Mouse (Mus musculus): ENCODE data around the gene Pla2g12b.

GRCm38 (mm10) chr10:59367206-59367605 lies 36.3 kb upstream of the Pla2g12b start:
- TF ChIP-seq CTCF (IDR thresholded peaks at IDR 0.05; ENCODE audit: insufficient read depth, low read length) (no peak), POLR2A (IDR thresholded peaks at IDR 0.05; ENCODE audit: borderline replicate concordance, extremely low read depth, low read depth, low read length) (no peak)
